Mouse (Mus musculus) ES-E14 (cell line): ENCODE results near the gene Ccdc177.

Source experiments
- CHD2 ChIP-seq: IDR thresholded peaks from 2 replicates; pipeline ENCODE4 v1.6.1; 2014; ENCODE audit warnings: mild to moderate bottlenecking, low read depth, low read length, inconsistent platforms
- HCFC1 ChIP-seq: IDR thresholded peaks from 2 replicates; pipeline ENCODE4 v1.6.1; 2012; ENCODE audit warnings: low read length, inconsistent platforms, borderline replicate concordance; ENCODE audit not compliant: insufficient read depth
- MAFK ChIP-seq: IDR thresholded peaks from 2 replicates; pipeline ENCODE4 v1.6.1; 2014; ENCODE audit warnings: mild to moderate bottlenecking, low read depth, low read length, inconsistent platforms; ENCODE audit not compliant: insufficient read depth
- ZC3H11A ChIP-seq: IDR thresholded peaks from 2 replicates; pipeline ENCODE4 v1.6.1; 2012; ENCODE audit warnings: low read depth, mild to moderate bottlenecking, inconsistent platforms, low read length, borderline replicate concordance
- ZNF384 ChIP-seq: IDR thresholded peaks from 2 replicates; pipeline ENCODE4 v1.6.1; 2012; ENCODE audit warnings: low read depth, low read length, inconsistent platforms

- TF ChIP-seq MAFK (no peak), HCFC1 (no peak), ZNF384 (no peak), ZC3H11A (no peak), CHD2 (no peak)
Observed at GRCm38 (mm10) chr12:80807451-80808085, 47.1 kb upstream of the Ccdc177 start.
